Mouse (Mus musculus): ENCODE data around the gene Gm21103. TPM values are rescaled to one million over a fixed set of nuclear protein-coding genes. Genes with fewer than 3 reads are reported as not detected.
"Not testable (repeated sequence)": the region's sequence is repeated elsewhere in the genome, so short reads cannot be mapped to it uniquely, and the experiment has no call there.

Gene Gm21103
- polyA plus RNA-seq (2016; fragmentation: Nextera tagmentation; extraction: Ambion mirVana): 0.17 TPM in 1 of 2 replicates, not detected in the other

- not testable (repeated sequence) for H3K27ac ChIP-seq; H3K9me3 ChIP-seq; H3K4me3 ChIP-seq; H3K27me3 ChIP-seq (ENCODE audit: insufficient read depth, poor library complexity, severe bottlenecking); H3K36me3 ChIP-seq; H3K4me1 ChIP-seq; DNase-seq (ENCODE audit: low spot score)
- 80% methylated on average over 2 of the region's 2 CpGs for WGBS
Observed at GRCm38 (mm10) chr14:6304743-6305142, at the start of gene Gm21103. TSS of gene Gm21103 (minus strand) at chr14:6304843.

GRCm38 (mm10) chr14:6343578-6343977 is 38.9 kb upstream of the Gm21103 start, which contains the start of gene Gm3618:
TSS of gene Gm3618 (minus strand) at chr14:6343678.
- not testable (repeated sequence) for H3K27ac ChIP-seq; H3K4me3 ChIP-seq; H3K36me3 ChIP-seq; H3K27me3 ChIP-seq (ENCODE audit: insufficient read depth, poor library complexity, severe bottlenecking); DNase-seq (ENCODE audit: low spot score); H3K4me1 ChIP-seq; H3K9me3 ChIP-seq
- no CpG with 5 or more reads among the region's 10 CpGs for WGBS

GRCm38 (mm10) chr14:6286931-6287715 is 17.5 kb downstream of the Gm21103 start, which contains the start of gene Gm3411:
TSS of gene Gm3411 (minus strand) at chr14:6287250.
- peak within 1 kb of the TSS; percentile 86 for H3K27ac ChIP-seq

More at GRCm38 (mm10) chr14:6286931-6287715, 17.5 kb downstream of the Gm21103 start, which contains the start of gene Gm3411:
- H3K9me3 ChIP-seq; H3K4me1 ChIP-seq; H3K27me3 ChIP-seq (ENCODE audit: insufficient read depth, poor library complexity, severe bottlenecking); H3K36me3 ChIP-seq: not testable (repeated sequence)
- under 1% methylated on average over 55 of the region's 57 CpGs for WGBS
- peak; percentile 78 for DNase-seq (ENCODE audit: low spot score)
- H3K4me3 ChIP-seq: peak within 1 kb of the TSS; percentile 59

Other genes with a start within 250 kb of the Gm21103 start
- gene Gm6337, start 246.6 kb downstream of the Gm21103 start, polyA plus RNA-seq (2016; fragmentation: Nextera tagmentation; extraction: Ambion mirVana): not detected in 2 replicates
- 0.95 and 1.2 TPM in 2 replicates for gene Gm8206, start 210.9 kb downstream of the Gm21103 start, polyA plus RNA-seq (2016; fragmentation: Nextera tagmentation; extraction: Ambion mirVana)
- 3.2 and 3.4 TPM in 2 replicates for gene Gm3468, start 196.2 kb downstream of the Gm21103 start, polyA plus RNA-seq (2016; fragmentation: Nextera tagmentation; extraction: Ambion mirVana)
- gene Gm3476, start 179.0 kb downstream of the Gm21103 start, polyA plus RNA-seq (2016; fragmentation: Nextera tagmentation; extraction: Ambion mirVana): not detected in 2 replicates
- not detected in 2 replicates for gene Gm21560, start 85.6 kb downstream of the Gm21103 start, polyA plus RNA-seq (2016; fragmentation: Nextera tagmentation; extraction: Ambion mirVana)
- 2.8 and 2.9 TPM in 2 replicates for gene Gm3411, start 17.6 kb downstream of the Gm21103 start, polyA plus RNA-seq (2016; fragmentation: Nextera tagmentation; extraction: Ambion mirVana)
- gene Gm3618, start 38.8 kb upstream of the Gm21103 start, polyA plus RNA-seq (2016; fragmentation: Nextera tagmentation; extraction: Ambion mirVana): not detected in 2 replicates
- gene Gm16440, start 85.5 kb upstream of the Gm21103 start, polyA plus RNA-seq (2016; fragmentation: Nextera tagmentation; extraction: Ambion mirVana): not detected in 2 replicates
- 2.0 and 2.8 TPM in 2 replicates for gene Gm3591, start 107.6 kb upstream of the Gm21103 start, polyA plus RNA-seq (2016; fragmentation: Nextera tagmentation; extraction: Ambion mirVana)
- gene Gm3594, start 139.8 kb upstream of the Gm21103 start, polyA plus RNA-seq (2016; fragmentation: Nextera tagmentation; extraction: Ambion mirVana): not detected in 2 replicates
- not detected in 2 replicates for gene Gm8356, start 232.4 kb upstream of the Gm21103 start, polyA plus RNA-seq (2016; fragmentation: Nextera tagmentation; extraction: Ambion mirVana)